Mouse (Mus musculus) cerebellum, postnatal 4 days (tissue): ENCODE measurements around the gene Msx2.

Experiments used
- DNase-seq, 2 experiments: peaks; one replicate each; pipeline ENCODE4 v3.0.0; 2022; ENCODE audit warnings: low spot score in 2 of 2, mixed read lengths in 1 of 2

Msx2 gene

GRCm38 (mm10) chr13:53465191-53465820 lies 7.6 kb downstream of the Msx2 start:
- no peak for DNase-seq

GRCm38 (mm10) chr13:53464441-53465001 lies 8.4 kb downstream of the Msx2 start:
- DNase-seq = peak in 1 of 2 experiments; percentile 30

GRCm38 (mm10) chr13:53463946-53464345 lies 8.9 kb downstream of the Msx2 start:
- no peak for DNase-seq

GRCm38 (mm10) chr13:53463037-53463436 lies 9.8 kb downstream of the Msx2 start:
- no peak for DNase-seq

GRCm38 (mm10) chr13:53462649-53462970 lies 10.3 kb downstream of the Msx2 start:
- no peak for DNase-seq

- DNase-seq = peak in 1 of 2 experiments; percentile 49
These were observed 10.8 kb downstream of the Msx2 start for GRCm38 (mm10) chr13:53461855-53462648.

GRCm38 (mm10) chr13:53461346-53461745 lies 11.5 kb downstream of the Msx2 start:
- DNase-seq = no peak

- no peak for DNase-seq
These were observed 14.1 kb downstream of the Msx2 start for GRCm38 (mm10) chr13:53458766-53459165.

GRCm38 (mm10) chr13:53454794-53455672 lies 17.8 kb downstream of the Msx2 start:
- peak in 1 of 2 experiments; percentile 28 for DNase-seq

- no peak for DNase-seq
These were observed 18.9 kb downstream of the Msx2 start for GRCm38 (mm10) chr13:53453927-53454326.

GRCm38 (mm10) chr13:53447609-53448008 lies 25.3 kb downstream of the Msx2 start:
- DNase-seq = no peak

GRCm38 (mm10) chr13:53443602-53444001 lies 29.3 kb downstream of the Msx2 start:
- DNase-seq = peak in 1 of 2 experiments; percentile 57

GRCm38 (mm10) chr13:53442168-53442980 lies 30.5 kb downstream of the Msx2 start:
- DNase-seq = peak in 1 of 2 experiments; percentile 62

- no peak for DNase-seq
These were observed 31.4 kb downstream of the Msx2 start for GRCm38 (mm10) chr13:53441307-53442028.

- DNase-seq = no peak
These were observed 32.9 kb downstream of the Msx2 start for GRCm38 (mm10) chr13:53439957-53440356.

- peak; percentile 79 to 87 for DNase-seq
These were observed 46.4 kb downstream of the Msx2 start for GRCm38 (mm10) chr13:53426507-53426906.

GRCm38 (mm10) chr13:53421189-53421588 lies 51.7 kb downstream of the Msx2 start:
- no peak for DNase-seq

GRCm38 (mm10) chr13:53420741-53421140 lies 52.1 kb downstream of the Msx2 start:
- DNase-seq = no peak

GRCm38 (mm10) chr13:53419681-53420080 lies 53.2 kb downstream of the Msx2 start:
- peak in 1 of 2 experiments; percentile 18 for DNase-seq

GRCm38 (mm10) chr13:53417701-53418100 lies 55.2 kb downstream of the Msx2 start:
- no peak for DNase-seq
